Mouse (Mus musculus): ENCODE results near the gene Nrcam. TPM values are rescaled to one million over a fixed set of nuclear protein-coding genes. Genes with fewer than 3 reads are reported as not detected.

Gene Nrcam
- polyA plus RNA-seq, 1 experiment from 2014 or later, result 136 TPM

DNA sequence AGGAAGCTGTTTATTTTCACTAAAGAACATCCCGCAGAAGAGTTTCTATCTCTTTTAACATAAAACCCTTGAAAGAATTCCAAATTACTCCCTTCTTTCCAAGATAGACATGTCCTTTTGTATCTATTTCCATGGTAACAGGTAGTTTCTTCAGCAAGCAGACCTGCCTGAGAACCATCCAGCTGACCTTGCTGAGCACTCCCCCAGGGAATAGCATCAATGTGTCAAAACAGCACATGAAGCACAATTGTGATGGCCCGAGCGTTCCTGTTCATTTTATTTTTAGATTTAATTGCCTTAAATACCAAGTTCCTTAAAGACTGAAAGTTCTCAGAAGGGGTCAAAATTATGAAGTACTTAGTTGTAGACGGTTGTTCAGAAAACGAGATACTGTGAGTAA is 16.6 kb downstream of the Nrcam start:
- no peak for ATAC-seq (ENCODE audit: low read depth)
- H3K27me3 ChIP-seq (ENCODE audit: control insufficient read depth, insufficient read depth, low read length), result no peaks in the 10 kb centered on the region
- no peaks in the 10 kb centered on the region for H3K9me3 ChIP-seq (ENCODE audit: control insufficient read depth, low read length)
- no peak overlapping the region for H3K27ac ChIP-seq (ENCODE audit: low read depth, low read length)
- no peak overlapping the region for H3K9ac ChIP-seq (replicated peaks; ENCODE audit: low read depth, low read length)
- no peaks in the 10 kb centered on the region for H3K36me3 ChIP-seq (ENCODE audit: control insufficient read depth, insufficient read depth, low read length)
- no peak overlapping the region for H3K4me3 ChIP-seq (ENCODE audit: low read depth, low read length)
- 26% methylated on average over 5 of the region's 5 CpGs for WGBS
- H3K4me1 ChIP-seq (ENCODE audit: control insufficient read depth, insufficient read depth, low read length), result peaks cover 8% of the 10 kb centered on the region; the same call in 1 of the 2 replicates
- H3K4me2 ChIP-seq (ENCODE audit: low read depth, low read length), result no peak overlapping the region

- H3K36me3 ChIP-seq (ENCODE audit: control insufficient read depth, insufficient read depth, low read length), result no peaks in the 10 kb centered on the region
- H3K9me3 ChIP-seq (ENCODE audit: control insufficient read depth, low read length), result no peaks in the 10 kb centered on the region
- H3K27ac ChIP-seq (ENCODE audit: low read depth, low read length), result no peak overlapping the region
- no peak overlapping the region for H3K4me3 ChIP-seq (ENCODE audit: low read depth, low read length)
- H3K9ac ChIP-seq (replicated peaks; ENCODE audit: low read depth, low read length), result no peak overlapping the region
- no peaks in the 10 kb centered on the region for H3K27me3 ChIP-seq (ENCODE audit: control insufficient read depth, insufficient read depth, low read length)
- peak; percentile 58; the same call in 1 of the 2 replicates for ATAC-seq (ENCODE audit: low read depth)
- peaks cover 8% of the 10 kb centered on the region; the same call in 1 of the 2 replicates for H3K4me1 ChIP-seq (ENCODE audit: control insufficient read depth, insufficient read depth, low read length)
- H3K4me2 ChIP-seq (ENCODE audit: low read depth, low read length), result no peak overlapping the region
- 49% methylated on average over 3 of the region's 3 CpGs for WGBS
These were observed 17.5 kb downstream of the Nrcam start for GRCm38 (mm10) chr12:44346143-44346542.

- H3K9ac ChIP-seq (replicated peaks; ENCODE audit: low read depth, low read length), result no peak overlapping the region
- H3K27me3 ChIP-seq (ENCODE audit: control insufficient read depth, insufficient read depth, low read length), result no peaks in the 10 kb centered on the region
- no peaks in the 10 kb centered on the region for H3K4me1 ChIP-seq (ENCODE audit: control insufficient read depth, insufficient read depth, low read length)
- H3K9me3 ChIP-seq (ENCODE audit: control insufficient read depth, low read length), result no peaks in the 10 kb centered on the region
- WGBS, result 90% methylated on average over 4 of the region's 4 CpGs
- no peak overlapping the region for H3K4me3 ChIP-seq (ENCODE audit: low read depth, low read length)
- H3K4me2 ChIP-seq (ENCODE audit: low read depth, low read length), result no peak overlapping the region
- H3K27ac ChIP-seq (ENCODE audit: low read depth, low read length), result no peak overlapping the region
- no peaks in the 10 kb centered on the region for H3K36me3 ChIP-seq (ENCODE audit: control insufficient read depth, insufficient read depth, low read length)
- ATAC-seq (ENCODE audit: low read depth), result no peak
These were observed 26.4 kb downstream of the Nrcam start for GRCm38 (mm10) chr12:44355116-44355515.

GRCm38 (mm10) chr12:44357460-44357859 is 28.8 kb downstream of the Nrcam start:
- H3K9ac ChIP-seq (replicated peaks; ENCODE audit: low read depth, low read length), result no peak overlapping the region
- no peaks in the 10 kb centered on the region for H3K27me3 ChIP-seq (ENCODE audit: control insufficient read depth, insufficient read depth, low read length)
- no peak overlapping the region for H3K4me2 ChIP-seq (ENCODE audit: low read depth, low read length)
- no peak for ATAC-seq (ENCODE audit: low read depth)
- no peaks in the 10 kb centered on the region for H3K36me3 ChIP-seq (ENCODE audit: control insufficient read depth, insufficient read depth, low read length)
- H3K4me1 ChIP-seq (ENCODE audit: control insufficient read depth, insufficient read depth, low read length), result no peaks in the 10 kb centered on the region
- no peak overlapping the region for H3K27ac ChIP-seq (ENCODE audit: low read depth, low read length)
- H3K4me3 ChIP-seq (ENCODE audit: low read depth, low read length), result no peak overlapping the region
- 5% methylated on average over 3 of the region's 3 CpGs for WGBS
- no peaks in the 10 kb centered on the region for H3K9me3 ChIP-seq (ENCODE audit: control insufficient read depth, low read length)

- no peaks in the 10 kb centered on the region for H3K36me3 ChIP-seq (ENCODE audit: control insufficient read depth, insufficient read depth, low read length)
- WGBS, result 51% methylated on average over 1 of the region's 1 CpGs
- ATAC-seq (ENCODE audit: low read depth), result no peak
- no peaks in the 10 kb centered on the region for H3K4me1 ChIP-seq (ENCODE audit: control insufficient read depth, insufficient read depth, low read length)
- no peak overlapping the region for H3K4me3 ChIP-seq (ENCODE audit: low read depth, low read length)
- H3K4me2 ChIP-seq (ENCODE audit: low read depth, low read length), result no peak overlapping the region
- H3K27ac ChIP-seq (ENCODE audit: low read depth, low read length), result no peak overlapping the region
- H3K9me3 ChIP-seq (ENCODE audit: control insufficient read depth, low read length), result no peaks in the 10 kb centered on the region
- no peaks in the 10 kb centered on the region for H3K27me3 ChIP-seq (ENCODE audit: control insufficient read depth, insufficient read depth, low read length)
- no peak overlapping the region for H3K9ac ChIP-seq (replicated peaks; ENCODE audit: low read depth, low read length)
These were observed 29.2 kb downstream of the Nrcam start for GRCm38 (mm10) chr12:44357881-44358280.

GRCm38 (mm10) chr12:44371076-44371710 is 42.5 kb downstream of the Nrcam start:
- no peaks in the 10 kb centered on the region for H3K9me3 ChIP-seq (ENCODE audit: control insufficient read depth, low read length)
- no peak overlapping the region for H3K9ac ChIP-seq (replicated peaks; ENCODE audit: low read depth, low read length)
- 0 out of 2 replicates have a peak, but pooled peaks have one; percentile 41 for ATAC-seq (ENCODE audit: low read depth)
- no peak overlapping the region for H3K4me2 ChIP-seq (ENCODE audit: low read depth, low read length)
- 35% methylated on average over 3 of the region's 3 CpGs for WGBS
- H3K36me3 ChIP-seq (ENCODE audit: control insufficient read depth, insufficient read depth, low read length), result no peaks in the 10 kb centered on the region
- no peaks in the 10 kb centered on the region for H3K27me3 ChIP-seq (ENCODE audit: control insufficient read depth, insufficient read depth, low read length)
- H3K4me3 ChIP-seq (ENCODE audit: low read depth, low read length), result no peak overlapping the region
- H3K4me1 ChIP-seq (ENCODE audit: control insufficient read depth, insufficient read depth, low read length), result no peaks in the 10 kb centered on the region
- H3K27ac ChIP-seq (ENCODE audit: low read depth, low read length), result 0 out of 2 replicates have a peak overlapping the region, but pooled peaks have one; percentile 6

DNA sequence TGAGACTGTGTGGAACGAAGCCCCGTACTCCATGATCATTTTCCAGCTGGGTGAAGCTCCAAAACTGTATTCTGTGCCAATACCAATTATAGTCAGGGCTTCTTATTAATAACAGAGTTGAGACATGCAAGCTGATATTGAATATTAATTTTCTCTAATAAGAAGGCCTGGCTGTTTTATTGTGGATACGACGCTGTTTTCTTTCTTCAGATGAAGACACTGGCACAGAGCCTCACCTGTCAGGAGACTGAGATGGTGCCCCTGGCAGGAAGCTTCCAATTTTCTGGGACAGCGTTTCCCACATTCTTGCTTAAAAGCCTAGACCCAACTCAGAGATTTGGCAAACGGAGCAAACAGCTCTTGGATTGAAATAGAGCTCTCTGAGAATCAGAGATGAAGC is 47.3 kb downstream of the Nrcam start:
- H3K27ac ChIP-seq (ENCODE audit: low read depth, low read length), result no peak overlapping the region
- no peaks in the 10 kb centered on the region; the same call in 1 of the 2 replicates for H3K4me1 ChIP-seq (ENCODE audit: control insufficient read depth, insufficient read depth, low read length)
- 75% methylated on average over 6 of the region's 6 CpGs for WGBS
- ATAC-seq (ENCODE audit: low read depth), result no peak
- H3K4me2 ChIP-seq (ENCODE audit: low read depth, low read length), result no peak overlapping the region
- no peaks in the 10 kb centered on the region for H3K27me3 ChIP-seq (ENCODE audit: control insufficient read depth, insufficient read depth, low read length)
- H3K9me3 ChIP-seq (ENCODE audit: control insufficient read depth, low read length), result no peaks in the 10 kb centered on the region
- no peaks in the 10 kb centered on the region for H3K36me3 ChIP-seq (ENCODE audit: control insufficient read depth, insufficient read depth, low read length)
- no peak overlapping the region for H3K4me3 ChIP-seq (ENCODE audit: low read depth, low read length)
- H3K9ac ChIP-seq (replicated peaks; ENCODE audit: low read depth, low read length), result no peak overlapping the region

GRCm38 (mm10) chr12:44378431-44379161 is 49.9 kb downstream of the Nrcam start:
- Histone ChIP-seq H3K4me1 (ENCODE audit: control insufficient read depth, insufficient read depth, low read length) (no peaks in the 10 kb centered on the region; the same call in 1 of the 2 replicates), H3K27ac (ENCODE audit: low read depth, low read length) (no peak overlapping the region), H3K4me3 (ENCODE audit: low read depth, low read length) (no peak overlapping the region), H3K4me2 (ENCODE audit: low read depth, low read length) (no peak overlapping the region), H3K36me3 (ENCODE audit: control insufficient read depth, insufficient read depth, low read length) (no peaks in the 10 kb centered on the region), H3K9me3 (ENCODE audit: control insufficient read depth, low read length) (no peaks in the 10 kb centered on the region), H3K9ac (replicated peaks; ENCODE audit: low read depth, low read length) (no peak overlapping the region), H3K27me3 (ENCODE audit: control insufficient read depth, insufficient read depth, low read length) (no peaks in the 10 kb centered on the region)
- WGBS, result 57% methylated on average over 8 of the region's 8 CpGs
- no peak for ATAC-seq (ENCODE audit: low read depth)

GRCm38 (mm10) chr12:44380805-44381204 is 52.1 kb downstream of the Nrcam start:
- no peaks in the 10 kb centered on the region for H3K36me3 ChIP-seq (ENCODE audit: control insufficient read depth, insufficient read depth, low read length)
- WGBS, result 90% methylated on average over 4 of the region's 4 CpGs
- H3K27ac ChIP-seq (ENCODE audit: low read depth, low read length), result no peak overlapping the region
- no peak overlapping the region for H3K4me2 ChIP-seq (ENCODE audit: low read depth, low read length)
- H3K27me3 ChIP-seq (ENCODE audit: control insufficient read depth, insufficient read depth, low read length), result no peaks in the 10 kb centered on the region
- no peaks in the 10 kb centered on the region for H3K9me3 ChIP-seq (ENCODE audit: control insufficient read depth, low read length)
- no peaks in the 10 kb centered on the region; the same call in 1 of the 2 replicates for H3K4me1 ChIP-seq (ENCODE audit: control insufficient read depth, insufficient read depth, low read length)
- no peak overlapping the region for H3K4me3 ChIP-seq (ENCODE audit: low read depth, low read length)
- H3K9ac ChIP-seq (replicated peaks; ENCODE audit: low read depth, low read length), result no peak overlapping the region
- no peak for ATAC-seq (ENCODE audit: low read depth)

Data from neural tube, embryonic 14.5 days (tissue).